Mouse (Mus musculus): ENCODE results near the gene Sprr2f.

DNA sequence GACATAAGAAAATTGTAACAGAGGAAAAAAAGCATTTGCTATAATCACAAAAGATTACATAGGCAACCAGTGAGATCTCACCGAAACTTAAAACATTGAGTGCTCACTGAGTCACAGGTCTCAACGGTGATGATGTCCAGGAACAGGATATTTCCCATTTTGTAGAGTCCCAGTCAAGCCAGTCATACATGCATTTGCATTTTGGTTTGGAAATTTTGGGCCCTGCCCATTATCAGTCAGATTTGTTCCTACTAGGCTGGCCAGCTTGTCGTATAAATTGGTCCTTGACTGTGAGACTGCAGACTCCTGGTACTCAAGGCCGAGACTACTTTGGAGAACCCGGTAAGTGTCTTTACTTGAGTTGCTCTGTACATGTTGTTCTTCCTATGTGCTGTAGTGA is 26.1 kb upstream of the Sprr2f start, which contains the start of gene Sprr2d:
- TF ChIP-seq CTCF (IDR thresholded peaks at IDR 0.05; ENCODE audit: control insufficient read depth, insufficient read depth, insufficient read length) (no peak), MYOG (IDR thresholded peaks at IDR 0.05; ENCODE audit: control insufficient read depth, extremely low read depth, insufficient read length) (no peak), MAX (IDR thresholded peaks at IDR 0.05) (no peak), MYOD1 (IDR thresholded peaks at IDR 0.05; ENCODE audit: control insufficient read depth, insufficient read length, low read depth) (no peak), FOSL1 (IDR thresholded peaks at IDR 0.05; ENCODE audit: insufficient read depth, low read length, poor library complexity, severe bottlenecking) (no peak), USF1 (IDR thresholded peaks at IDR 0.05; ENCODE audit: low read depth) (no peak)

Measured in C2C12 (cell line).